Mouse (Mus musculus): ENCODE results near the gene Ncdn.

DNA sequence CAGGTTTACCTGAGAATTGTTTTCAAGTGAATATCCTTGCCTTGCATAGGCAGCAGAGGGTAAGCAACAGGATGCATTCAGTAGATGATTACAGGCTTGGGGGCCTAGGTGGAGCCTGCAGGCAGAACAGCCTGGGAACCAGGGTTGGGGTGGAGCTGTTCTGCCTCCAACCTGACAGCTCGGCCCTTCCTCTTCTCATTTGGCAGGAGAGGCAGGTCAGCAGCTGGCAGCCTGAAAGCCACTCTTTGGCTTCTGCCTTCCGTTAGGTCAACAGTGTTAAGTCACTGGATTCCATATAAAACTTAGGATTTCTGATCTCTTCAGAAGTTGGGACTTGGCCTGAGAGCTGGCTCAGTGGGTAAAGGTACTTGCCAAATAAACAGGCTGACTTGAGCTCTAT lies 10.3 kb downstream of the Ncdn start:
- no peak for TF ChIP-seq CTCF (IDR thresholded peaks at IDR 0.05; ENCODE audit: insufficient read depth, low read depth, low read length)
- TF ChIP-seq POLR2A (IDR thresholded peaks at IDR 0.05; ENCODE audit: insufficient read depth, low read depth, low read length) = no peak
